Mouse (Mus musculus): ENCODE results near the gene Garem2. TPM values are rescaled to one million over a fixed set of nuclear protein-coding genes. Genes with fewer than 3 reads are reported as not detected.

The Garem2 gene
- total RNA-seq, 2 experiments from 2014 or later = not detected

DNA sequence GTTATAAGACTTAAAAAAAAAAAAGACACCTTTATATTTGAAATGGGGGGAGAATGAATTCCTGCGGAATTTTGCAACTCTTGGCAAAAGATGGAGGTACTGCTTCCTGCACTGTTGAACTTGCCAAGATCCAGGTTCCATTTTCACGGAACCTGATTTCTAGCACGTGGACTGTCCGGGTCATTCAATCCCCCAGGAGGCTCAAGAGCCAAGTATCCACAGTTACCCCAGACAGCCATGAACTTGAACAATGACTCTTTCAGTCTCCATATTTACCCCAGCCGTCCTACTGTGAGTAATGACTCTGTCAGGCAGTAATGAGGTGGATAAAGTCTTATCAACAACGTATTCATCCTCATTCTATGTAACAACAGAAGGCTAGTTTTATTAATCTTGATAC lies 41.6 kb downstream of the Garem2 start:
- ATAC-seq (replicated peaks; ENCODE audit: low FRiP score, poor library complexity, severe bottlenecking) = no peak

GRCm38 (mm10) chr5:30148133-30148920 lies 43.4 kb downstream of the Garem2 start:
- ATAC-seq (replicated peaks; ENCODE audit: low FRiP score, poor library complexity, severe bottlenecking) = no peak

GRCm38 (mm10) chr5:30152007-30152406 lies 47.0 kb downstream of the Garem2 start:
- no peak for ATAC-seq (replicated peaks; ENCODE audit: low FRiP score, poor library complexity, severe bottlenecking)

GRCm38 (mm10) chr5:30152413-30152812 lies 47.5 kb downstream of the Garem2 start:
- ATAC-seq (replicated peaks; ENCODE audit: low FRiP score, poor library complexity, severe bottlenecking) = no peak

DNA sequence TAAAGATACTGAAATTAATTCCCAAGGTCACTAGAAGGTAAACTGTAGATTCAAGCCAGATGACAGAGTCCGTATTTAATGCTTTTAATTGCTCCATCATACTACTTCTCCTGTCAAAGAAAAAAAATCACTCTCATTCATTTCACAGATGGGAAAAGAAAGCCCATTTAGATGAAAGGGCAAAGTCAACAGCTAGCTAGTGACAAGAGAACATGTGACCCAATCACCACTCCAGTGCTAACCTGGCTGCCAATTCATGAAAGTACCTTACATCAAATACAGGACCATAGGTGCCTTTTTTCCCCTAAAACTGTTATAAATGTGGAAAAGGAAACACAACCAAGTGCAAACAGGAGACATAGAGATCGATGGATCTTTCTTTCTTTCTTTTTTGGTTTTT lies 48.3 kb downstream of the Garem2 start:
- ATAC-seq (replicated peaks; ENCODE audit: low FRiP score, poor library complexity, severe bottlenecking) = no peak

DNA sequence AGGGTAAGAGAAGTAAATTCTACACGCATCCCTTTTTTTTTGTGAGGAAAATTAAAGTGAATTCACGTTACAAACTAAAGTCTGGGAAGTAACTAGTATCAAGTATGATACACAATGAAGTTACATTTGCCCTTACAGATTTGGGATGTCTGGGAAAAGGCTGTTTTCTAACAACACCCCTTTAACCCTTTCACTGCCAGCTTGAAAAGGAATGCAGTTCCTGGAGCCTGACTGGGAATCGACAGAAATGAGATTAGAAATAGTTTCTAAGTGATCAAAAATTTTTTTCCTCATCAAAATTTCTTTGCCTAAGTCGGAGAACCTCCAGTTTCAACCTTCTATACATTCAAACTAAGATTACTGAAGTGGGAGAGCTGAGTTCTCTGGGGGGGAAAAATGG lies 49.1 kb downstream of the Garem2 start:
- ATAC-seq (replicated peaks; ENCODE audit: low FRiP score, poor library complexity, severe bottlenecking) = no peak

- peak; percentile 93 for ATAC-seq (replicated peaks; ENCODE audit: low FRiP score, poor library complexity, severe bottlenecking)
Observed at GRCm38 (mm10) chr5:30154474-30155394, 49.8 kb downstream of the Garem2 start, which contains the start of the genes Hadha and Hadhb. Gene Hadha (minus strand): TSS chr5:30155162. Gene Hadhb (plus strand): TSS chr5:30155248.

- peak; percentile 29 for ATAC-seq (replicated peaks; ENCODE audit: low FRiP score, poor library complexity, severe bottlenecking)
Observed at GRCm38 (mm10) chr5:30155395-30155792, 50.4 kb downstream of the Garem2 start.

DNA sequence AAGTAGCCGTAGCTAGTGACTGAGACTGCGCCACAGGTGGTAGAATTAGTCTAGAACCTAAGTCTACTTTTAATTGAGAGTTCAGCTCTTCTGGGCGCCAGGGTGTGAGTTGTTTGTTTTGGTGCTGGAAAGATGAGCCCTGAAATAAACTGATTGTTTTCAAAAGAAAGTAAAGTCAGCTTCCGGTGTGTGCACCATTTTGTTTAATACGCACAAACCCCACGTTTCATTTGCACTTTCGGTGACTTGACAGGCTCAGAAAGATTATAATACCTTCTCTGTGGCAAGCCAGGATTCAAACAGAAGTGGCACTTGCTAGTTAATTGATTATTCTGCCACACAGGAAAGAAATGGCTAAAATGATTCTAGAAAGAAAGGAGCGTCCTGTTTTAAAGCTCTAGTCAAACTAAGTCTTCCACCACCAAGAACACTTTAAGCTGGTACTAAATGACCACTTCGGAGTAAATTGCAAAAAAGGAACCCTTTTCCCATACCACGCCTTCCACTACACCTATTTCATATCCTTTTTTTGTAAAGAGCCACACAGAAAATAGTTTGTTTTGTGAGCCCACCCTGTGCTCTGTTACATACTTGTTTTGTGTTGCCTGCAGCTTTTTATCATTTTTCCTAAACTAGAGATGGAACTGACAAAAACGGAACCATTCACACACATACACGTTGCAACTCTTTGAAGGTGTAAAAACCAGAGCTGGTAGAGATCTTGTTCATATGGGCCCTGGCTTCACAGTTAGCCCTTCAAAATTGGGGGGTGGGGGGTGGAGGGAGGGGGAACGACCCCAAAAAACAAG lies 51.1 kb downstream of the Garem2 start:
- peak; percentile 37; the same call in 1 of the 2 replicates for ATAC-seq (replicated peaks; ENCODE audit: low FRiP score, poor library complexity, severe bottlenecking)

GRCm38 (mm10) chr5:30159601-30160000 lies 54.6 kb downstream of the Garem2 start:
- no peak for ATAC-seq (replicated peaks; ENCODE audit: low FRiP score, poor library complexity, severe bottlenecking)

DNA sequence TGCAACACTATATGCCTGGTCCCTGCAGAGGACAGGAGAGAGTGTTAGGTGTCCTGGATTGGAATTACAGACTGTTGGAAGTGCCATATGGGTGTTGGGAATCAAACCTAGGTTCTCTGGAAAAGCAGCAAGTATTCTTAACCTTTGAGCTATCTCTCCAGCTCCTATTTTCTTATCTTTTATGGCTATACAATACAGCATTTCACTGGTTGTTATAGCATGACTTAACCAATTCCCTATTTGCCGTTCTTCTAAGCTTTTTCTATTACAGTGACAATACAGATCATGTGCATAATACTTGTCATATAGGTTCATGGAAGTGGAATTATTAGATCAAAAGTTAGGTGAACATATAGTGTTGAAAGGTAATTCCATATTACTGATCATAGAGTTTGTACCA lies 56.9 kb downstream of the Garem2 start:
- ATAC-seq (replicated peaks; ENCODE audit: low FRiP score, poor library complexity, severe bottlenecking) = no peak

DNA sequence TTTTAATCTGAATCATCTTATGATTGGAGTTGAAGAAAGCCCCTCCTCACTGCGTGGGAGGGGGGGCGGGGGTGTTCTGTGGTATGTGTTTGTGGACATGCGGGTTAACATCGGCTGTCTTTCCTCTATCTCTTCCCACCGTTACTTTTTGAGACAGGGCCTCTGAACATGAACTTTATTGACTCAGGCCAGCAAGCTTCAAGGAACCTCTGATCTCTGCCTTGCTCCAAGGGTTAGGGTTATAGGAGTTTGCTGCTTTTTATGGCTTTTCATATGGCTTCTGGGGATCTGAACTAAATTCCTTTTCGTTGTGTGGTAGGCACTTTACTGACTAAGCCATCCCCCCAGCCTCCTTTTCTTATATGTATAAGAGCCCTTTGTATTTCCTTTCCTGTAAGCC lies 57.4 kb downstream of the Garem2 start:
- no peak for ATAC-seq (replicated peaks; ENCODE audit: low FRiP score, poor library complexity, severe bottlenecking)

DNA sequence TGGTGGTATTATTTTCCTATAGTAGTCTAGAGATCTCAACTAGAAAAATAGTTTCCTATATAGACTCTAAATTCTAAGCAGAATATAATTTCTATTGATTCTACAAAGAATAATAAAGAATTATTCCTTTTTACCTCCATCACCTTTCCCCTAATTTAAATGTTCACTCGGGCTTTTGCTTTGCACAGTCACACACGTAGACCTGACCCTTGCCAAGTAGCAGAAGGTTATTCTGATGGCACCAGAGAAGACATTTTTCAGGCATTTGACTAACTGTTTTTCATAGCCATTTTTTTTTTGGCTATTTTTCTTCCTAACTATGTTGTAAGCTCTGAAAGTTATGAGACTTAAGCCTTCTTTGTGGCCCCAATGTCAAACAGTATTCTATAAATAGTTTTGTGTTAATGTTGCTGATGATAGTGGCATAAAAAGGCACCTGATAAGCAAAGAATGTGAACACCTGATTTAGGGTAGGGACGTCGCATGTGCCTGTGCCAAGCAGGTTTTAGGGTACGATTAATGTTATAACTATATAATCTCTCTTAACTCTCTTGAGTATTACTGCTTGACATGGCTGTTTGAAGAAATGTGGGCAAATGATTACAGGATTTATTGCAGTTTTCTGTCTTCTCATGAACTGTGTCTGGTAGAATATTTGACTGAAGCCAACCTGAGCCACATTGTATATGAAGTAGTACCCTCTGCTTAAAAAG lies 60.4 kb downstream of the Garem2 start:
- ATAC-seq (replicated peaks; ENCODE audit: low FRiP score, poor library complexity, severe bottlenecking) = no peak

Other genes with a start within 250 kb of the Garem2 start
- gene Il6, start 92.0 kb upstream of the Garem2 start, total RNA-seq (2015; ENCODE audit: low replicate concordance) = 11.5 TPM in 1 of 2 replicates, not detected in the other
- gene Il6, start 92.0 kb upstream of the Garem2 start, total RNA-seq (2017; ENCODE audit: low replicate concordance) = 0.14 and 2.1 TPM in 2 replicates
- gene Tyms, start 31.5 kb upstream of the Garem2 start, total RNA-seq (2015; ENCODE audit: low replicate concordance) = 46.7 and 65.4 TPM in 2 replicates
- gene Tyms, start 31.5 kb upstream of the Garem2 start, total RNA-seq (2017; ENCODE audit: low replicate concordance) = 46.1 and 47.5 TPM in 2 replicates
- not detected in 2 replicates for gene 3110082J24Rik, start 925 bp downstream of the Garem2 start, total RNA-seq (2015; ENCODE audit: low replicate concordance)
- gene 3110082J24Rik, start 925 bp downstream of the Garem2 start, total RNA-seq (2017; ENCODE audit: low replicate concordance) = not detected in 2 replicates
- gene Hadha, start 50.0 kb downstream of the Garem2 start, total RNA-seq (2015; ENCODE audit: low replicate concordance) = 15.9 and 23.2 TPM in 2 replicates
- 73.7 and 102 TPM in 2 replicates for gene Hadha, start 50.0 kb downstream of the Garem2 start, total RNA-seq (2017; ENCODE audit: low replicate concordance)
- gene Hadhb, start 50.1 kb downstream of the Garem2 start, total RNA-seq (2015; ENCODE audit: low replicate concordance) = 36.1 and 37.4 TPM in 2 replicates
- 30.8 and 35.7 TPM in 2 replicates for gene Hadhb, start 50.1 kb downstream of the Garem2 start, total RNA-seq (2017; ENCODE audit: low replicate concordance)
- gene Adgrf3, start 100.6 kb downstream of the Garem2 start, total RNA-seq (2015; ENCODE audit: low replicate concordance) = not detected in 2 replicates
- gene Adgrf3, start 100.6 kb downstream of the Garem2 start, total RNA-seq (2017; ENCODE audit: low replicate concordance) = not detected in 2 replicates
- gene Selenoi, start 127.4 kb downstream of the Garem2 start, total RNA-seq (2015; ENCODE audit: low replicate concordance) = 5.2 and 9.6 TPM in 2 replicates
- gene Selenoi, start 127.4 kb downstream of the Garem2 start, total RNA-seq (2017; ENCODE audit: low replicate concordance) = 8.0 and 13.8 TPM in 2 replicates
- gene Drc1, start 176.2 kb downstream of the Garem2 start, total RNA-seq (2015; ENCODE audit: low replicate concordance) = not detected in 2 replicates
- gene Drc1, start 176.2 kb downstream of the Garem2 start, total RNA-seq (2017; ENCODE audit: low replicate concordance) = not detected in 2 replicates